Mouse (Mus musculus) olfactory bulb, adult 2 months (tissue): Measurements from ENCODE around the gene Slc12a7.

ENCODE experiments used
- CTCF ChIP-seq: fragments of 200-500 bp; IDR thresholded peaks from 2 replicates; pipeline ENCODE4 v1.5.1; 2012; ENCODE audit warnings: low read depth, mild to moderate bottlenecking, low read length, moderate library complexity; ENCODE audit not compliant: insufficient read depth
- POLR2A ChIP-seq: fragments of 200-500 bp; IDR thresholded peaks from 2 replicates; pipeline ENCODE4 v1.6.1; 2012; ENCODE audit warnings: mild to moderate bottlenecking, low read depth, low read length, moderate library complexity; ENCODE audit not compliant: insufficient read depth

DNA sequence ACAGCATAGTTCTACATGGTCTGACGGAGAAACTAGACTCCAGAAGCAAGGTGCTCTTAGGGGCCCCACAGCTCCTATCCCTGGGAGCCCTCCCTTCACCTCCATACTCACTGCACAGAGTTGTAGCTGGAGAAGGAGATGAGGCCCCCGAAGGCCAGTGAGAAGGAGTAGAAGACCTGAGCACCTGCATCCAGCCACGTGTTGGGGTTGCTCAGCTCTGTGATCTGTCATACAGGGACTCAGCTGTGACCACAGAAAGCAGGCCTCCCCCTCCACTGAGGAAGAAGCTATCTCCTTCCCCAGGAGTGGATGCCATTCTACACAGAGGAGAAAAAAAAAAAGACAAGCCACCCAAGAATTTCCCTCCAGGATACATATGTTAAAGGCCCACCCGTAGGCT lies 44.0 kb upstream of the Slc12a7 start:
- TF ChIP-seq CTCF (no peak), POLR2A (no peak)
